Mouse (Mus musculus): Measurements from ENCODE around the gene Emp3.

Gene Emp3

GRCm38 (mm10) chr7:45870282-45871058, 50.7 kb downstream of the Emp3 start:
- DNase-seq (ENCODE audit: extremely low spot score, low spot score), result peak; percentile 49

- peak; percentile 30 for DNase-seq (ENCODE audit: extremely low spot score, low spot score)
Measured at GRCm38 (mm10) chr7:45869787-45870186, 51.4 kb downstream of the Emp3 start.

- peak; percentile 31 for DNase-seq (ENCODE audit: extremely low spot score, low spot score)
Measured at GRCm38 (mm10) chr7:45869107-45869670, 52.0 kb downstream of the Emp3 start.

All from neural tube, embryonic 10.5 days (tissue).